Mouse (Mus musculus) heart, postnatal 0 days (tissue): ENCODE measurements at regions not wholly inside any gene's neighbourhood (a gene's known extent, or its start where the extent isn't known, plus 50 kb on each side); places are given as distances from the start of the nearest gene placed in this dataset.

Source experiments
- CTCF ChIP-seq: IDR thresholded peaks from 2 replicates; pipeline ENCODE4 v1.5.1; 2016; ENCODE audit warnings: antibody characterized with exemption, control low read depth, low read depth
- EP300 ChIP-seq: IDR thresholded peaks from 2 replicates; pipeline ENCODE4 v1.6.1; 2016; ENCODE audit warnings: antibody characterized with exemption, low read depth

DNA sequence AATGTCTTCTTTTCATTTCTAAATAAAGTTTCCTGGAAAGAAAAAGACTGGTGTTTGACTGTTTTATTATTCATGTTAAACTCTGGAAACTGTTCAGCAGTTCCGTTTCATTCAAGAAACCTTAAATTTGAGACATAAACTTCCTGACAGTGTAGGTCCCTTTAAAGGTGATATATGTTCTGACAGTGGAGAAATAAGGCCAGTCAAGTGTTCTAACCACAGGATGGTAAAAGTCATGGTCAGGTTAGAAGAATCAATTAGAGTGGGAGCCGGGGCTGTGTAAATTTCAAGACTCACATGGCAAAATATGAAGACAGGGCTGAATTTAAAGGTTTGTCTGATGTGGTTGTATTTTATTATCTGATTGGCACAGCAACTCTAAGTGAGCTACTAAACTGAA lies 593.9 kb upstream of the Brinp1 start:
- no peak for TF ChIP-seq CTCF
- TF ChIP-seq EP300, result no peak
